Mouse (Mus musculus) forebrain, embryonic 16.5 days (tissue): ENCODE measurements around the gene Catsper1. TPM values are rescaled to one million over a fixed set of nuclear protein-coding genes. Genes with fewer than 3 reads are reported as not detected.

Source experiments
- ATAC-seq: fragments of 200-750 bp; cut with Nextera tagmentation; 2 replicates; pipeline ENCODE4 v1.8.0; 2017; ENCODE audit warnings: mild to moderate bottlenecking, moderate library complexity
- H3K27ac ChIP-seq: fragments of 300-500 bp; sonication (generic); 2 replicates; pipeline ENCODE4 v1.5.1; 2014; ENCODE audit warnings: low read length, control low read depth
- H3K27me3 ChIP-seq: fragments of 300-500 bp; sonication (generic); replicated peaks from 2 replicates; pipeline ENCODE4 v1.6.1; 2014; ENCODE audit warnings: low read length; ENCODE audit not compliant: control insufficient read depth, insufficient read depth
- H3K36me3 ChIP-seq: fragments of 300-500 bp; sonication (generic); 2 replicates; pipeline ENCODE4 v1.6.1; 2014; ENCODE audit not compliant: control insufficient read depth, insufficient read depth
- H3K4me1 ChIP-seq: fragments of 300-500 bp; sonication (generic); replicated peaks from 2 replicates; pipeline ENCODE4 v1.6.1; 2014; ENCODE audit warnings: low read length; ENCODE audit not compliant: control insufficient read depth, insufficient read depth
- H3K4me2 ChIP-seq: fragments of 300-500 bp; sonication (generic); 2 replicates; pipeline ENCODE4 v1.6.1; 2014; ENCODE audit warnings: mild to moderate bottlenecking, low read length, control low read depth
- H3K4me3 ChIP-seq: fragments of 300-500 bp; sonication (generic); replicated peaks from 2 replicates; pipeline ENCODE4 v1.5.1; 2014; ENCODE audit warnings: mild to moderate bottlenecking, low read length, control low read depth
- H3K9ac ChIP-seq: fragments of 300-500 bp; sonication (generic); replicated peaks from 2 replicates; pipeline ENCODE4 v1.6.1; 2014; ENCODE audit warnings: low read depth, low read length, control low read depth
- H3K9me3 ChIP-seq: fragments of 300-500 bp; sonication (generic); 2 replicates; pipeline ENCODE4 v1.6.1; 2016; ENCODE audit warnings: low read length; ENCODE audit not compliant: control insufficient read depth
- WGBS: fragments of 180-500 bp; shearing (Covaris S2); extraction: QIAGEN DNeasy Blood & Tissue Kit; methylation state at CpG from one replicate; pipeline ENCODE4 v1.1.7; 2014; 5-methylcytosine and 5-hydroxymethylcytosine counted together
- polyA plus RNA-seq: library from polyadenylated mRNA; unstranded; fragments of >200 nt; fragmentation: Nextera tagmentation; extraction: Ambion mirVana; gene quantifications from 2 replicates; pipeline ENCODE4 v1.2.1, GENCODE M21; 2015

Gene Catsper1
- polyA plus RNA-seq, 1 experiment from 2014 or later = not detected

- ATAC-seq = peak; percentile 97
- Histone ChIP-seq H3K36me3 (peaks cover 5% of the 10 kb centered on the region), H3K4me2 (peak within 1 kb of the TSS; percentile 65), H3K27ac (peak within 1 kb of the TSS; percentile 75), H3K4me1 (peaks cover 32% of the 10 kb centered on the region), H3K27me3 (no peaks in the 10 kb centered on the region), H3K4me3 (peak within 1 kb of the TSS; percentile 83), H3K9me3 (no peaks in the 10 kb centered on the region), H3K9ac (peak within 1 kb of the TSS; percentile 79)
- WGBS = 2% methylated on average over 43 of the region's 43 CpGs
Observed at GRCm38 (mm10) chr19:5388588-5389242, 53.2 kb downstream of the Catsper1 start, which contains the start of gene Sart1. TSS of gene Sart1 (minus strand) at chr19:5388703.

- Histone ChIP-seq H3K36me3 (no peaks in the 10 kb centered on the region), H3K4me1 (peaks cover 32% of the 10 kb centered on the region), H3K27ac (no peak overlapping the region), H3K27me3 (no peaks in the 10 kb centered on the region), H3K9ac (no peak overlapping the region), H3K4me2 (peak overlapping the region; percentile 65), H3K4me3 (peak overlapping the region; percentile 83), H3K9me3 (no peaks in the 10 kb centered on the region)
- ATAC-seq = no peak
- 62% methylated on average over 12 of the region's 12 CpGs for WGBS
Observed at GRCm38 (mm10) chr19:5389647-5390046, 54.1 kb downstream of the Catsper1 start.

- WGBS = 88% methylated on average over 8 of the region's 8 CpGs
- no peaks in the 10 kb centered on the region for H3K27me3 ChIP-seq
- no peak overlapping the region for H3K4me2 ChIP-seq
- H3K27ac ChIP-seq = no peak overlapping the region
- peaks cover 32% of the 10 kb centered on the region for H3K4me1 ChIP-seq
- H3K4me3 ChIP-seq = no peak overlapping the region
- no peak overlapping the region for H3K9ac ChIP-seq
- ATAC-seq = no peak
- no peaks in the 10 kb centered on the region for H3K9me3 ChIP-seq
- H3K36me3 ChIP-seq = no peaks in the 10 kb centered on the region
Observed at GRCm38 (mm10) chr19:5390416-5390815, 54.9 kb downstream of the Catsper1 start.

- Histone ChIP-seq H3K4me1 (peaks cover 16% of the 10 kb centered on the region), H3K9ac (no peak overlapping the region), H3K36me3 (no peaks in the 10 kb centered on the region), H3K9me3 (no peaks in the 10 kb centered on the region), H3K4me2 (no peak overlapping the region), H3K4me3 (no peak overlapping the region), H3K27me3 (no peaks in the 10 kb centered on the region), H3K27ac (no peak overlapping the region)
- no peak for ATAC-seq
- WGBS = 29% methylated on average over 4 of the region's 4 CpGs
Observed at GRCm38 (mm10) chr19:5392892-5393291, 57.4 kb downstream of the Catsper1 start.

Other genes starting within 250 kb of the Catsper1 start
- 54.0 and 56.0 TPM in 2 replicates for gene Yif1a, start 247.2 kb upstream of the Catsper1 start, polyA plus RNA-seq
- 297 and 347 TPM in 2 replicates for gene Cnih2, start 237.2 kb upstream of the Catsper1 start, polyA plus RNA-seq
- gene Rab1b, start 228.7 kb upstream of the Catsper1 start, polyA plus RNA-seq = 239 and 241 TPM in 2 replicates
- gene Klc2, start 217.2 kb upstream of the Catsper1 start, polyA plus RNA-seq = 48.1 and 55.5 TPM in 2 replicates
- 38.0 and 39.1 TPM in 2 replicates for gene Pacs1, start 62.6 kb upstream of the Catsper1 start, polyA plus RNA-seq
- 347 and 373 TPM in 2 replicates for gene Sf3b2, start 40.3 kb upstream of the Catsper1 start, polyA plus RNA-seq
- gene Gal3st3, start 37.4 kb upstream of the Catsper1 start, polyA plus RNA-seq = 36.3 and 40.5 TPM in 2 replicates
- gene Cst6, start 13.8 kb downstream of the Catsper1 start, polyA plus RNA-seq = 3.0 and 4.7 TPM in 2 replicates
- gene Eif1ad, start 31.0 kb downstream of the Catsper1 start, polyA plus RNA-seq = 43.3 and 49.9 TPM in 2 replicates
- 378 and 389 TPM in 2 replicates for gene Banf1, start 31.4 kb downstream of the Catsper1 start, polyA plus RNA-seq
- 74.4 and 75.1 TPM in 2 replicates for gene Sart1, start 53.0 kb downstream of the Catsper1 start, polyA plus RNA-seq
- gene Tsga10ip, start 66.8 kb downstream of the Catsper1 start, polyA plus RNA-seq = not detected in 2 replicates
- gene Drap1, start 89.2 kb downstream of the Catsper1 start, polyA plus RNA-seq = 283 and 294 TPM in 2 replicates
- gene AI837181, start 89.4 kb downstream of the Catsper1 start, polyA plus RNA-seq = 61.1 and 62.9 TPM in 2 replicates
- gene Fosl1, start 111.8 kb downstream of the Catsper1 start, polyA plus RNA-seq = not detected in 2 replicates
- 8.6 and 8.8 TPM in 2 replicates for gene Ccdc85b, start 122.2 kb downstream of the Catsper1 start, polyA plus RNA-seq
- 165 and 185 TPM in 2 replicates for gene Fibp, start 124.9 kb downstream of the Catsper1 start, polyA plus RNA-seq
- gene Ctsw, start 132.8 kb downstream of the Catsper1 start, polyA plus RNA-seq = 5.7 and 6.3 TPM in 2 replicates
- 30.2 and 39.1 TPM in 2 replicates for gene Efemp2, start 138.2 kb downstream of the Catsper1 start, polyA plus RNA-seq
- gene Mus81, start 152.7 kb downstream of the Catsper1 start, polyA plus RNA-seq = 56.0 and 60.5 TPM in 2 replicates
- gene Cfl1, start 154.7 kb downstream of the Catsper1 start, polyA plus RNA-seq = 3,630 and 3,701 TPM in 2 replicates
- gene 1700020D05Rik, start 168.0 kb downstream of the Catsper1 start, polyA plus RNA-seq = 0.32 and 0.70 TPM in 2 replicates
- gene Snx32, start 174.8 kb downstream of the Catsper1 start, polyA plus RNA-seq = 76.1 and 87.8 TPM in 2 replicates
- 0.08 and 0.09 TPM in 2 replicates for gene Ovol1, start 224.9 kb downstream of the Catsper1 start, polyA plus RNA-seq
- gene Ap5b1, start 232.3 kb downstream of the Catsper1 start, polyA plus RNA-seq = 1.9 and 2.0 TPM in 2 replicates